Mouse (Mus musculus): ENCODE data around the gene Mrpl49. TPM values are rescaled to one million over a fixed set of nuclear protein-coding genes. Genes with fewer than 3 reads are reported as not detected.

Mrpl49 gene
- polyA plus RNA-seq, 1 experiment from 2014 or later: 72.4 TPM

- no peaks in the 10 kb centered on the region for H3K27me3 ChIP-seq
- no peak overlapping the region for H3K4me2 ChIP-seq (replicated peaks)
- 86% methylated on average over 7 of the region's 7 CpGs for WGBS
- H3K27ac ChIP-seq (replicated peaks): no peak overlapping the region
- no peak for ATAC-seq (replicated peaks)
- H3K4me3 ChIP-seq: no peak overlapping the region
- H3K36me3 ChIP-seq: no peaks in the 10 kb centered on the region
- H3K9me3 ChIP-seq: no peaks in the 10 kb centered on the region
- no peak overlapping the region for H3K9ac ChIP-seq (replicated peaks)
- H3K4me1 ChIP-seq: no peaks in the 10 kb centered on the region
These were observed 33.7 kb downstream of the Mrpl49 start for GRCm38 (mm10) chr19:6023930-6024329.

GRCm38 (mm10) chr19:6023059-6023458 is 34.5 kb downstream of the Mrpl49 start:
- Histone ChIP-seq H3K9me3 (no peaks in the 10 kb centered on the region), H3K27ac (replicated peaks) (no peak overlapping the region), H3K9ac (replicated peaks) (no peak overlapping the region), H3K27me3 (no peaks in the 10 kb centered on the region), H3K4me2 (replicated peaks) (no peak overlapping the region), H3K36me3 (no peaks in the 10 kb centered on the region), H3K4me3 (no peak overlapping the region), H3K4me1 (no peaks in the 10 kb centered on the region)
- no peak for ATAC-seq (replicated peaks)
- WGBS: 67% methylated on average over 8 of the region's 8 CpGs

- H3K27me3 ChIP-seq: peaks cover 17% of the 10 kb centered on the region
- H3K4me3 ChIP-seq: no peak overlapping the region
- H3K4me2 ChIP-seq (replicated peaks): no peak overlapping the region
- no peaks in the 10 kb centered on the region for H3K9me3 ChIP-seq
- no peak overlapping the region for H3K27ac ChIP-seq (replicated peaks)
- WGBS: 37% methylated on average over 3 of the region's 3 CpGs
- no peak overlapping the region for H3K9ac ChIP-seq (replicated peaks)
- ATAC-seq (replicated peaks): no peak
- H3K36me3 ChIP-seq: no peaks in the 10 kb centered on the region
- H3K4me1 ChIP-seq: peaks cover 8% of the 10 kb centered on the region
These were observed 37.3 kb downstream of the Mrpl49 start for GRCm38 (mm10) chr19:6020276-6020675.

GRCm38 (mm10) chr19:6018142-6019089 is 39.2 kb downstream of the Mrpl49 start:
- Histone ChIP-seq H3K9ac (replicated peaks) (no peak overlapping the region), H3K27me3 (peaks cover 25% of the 10 kb centered on the region), H3K4me2 (replicated peaks) (no peak overlapping the region), H3K36me3 (no peaks in the 10 kb centered on the region), H3K27ac (replicated peaks) (no peak overlapping the region), H3K4me1 (peaks cover 10% of the 10 kb centered on the region), H3K9me3 (no peaks in the 10 kb centered on the region), H3K4me3 (no peak overlapping the region)
- ATAC-seq (replicated peaks): no peak
- 30% methylated on average over 15 of the region's 15 CpGs for WGBS

GRCm38 (mm10) chr19:6016532-6016931 is 41.1 kb downstream of the Mrpl49 start:
- 35% methylated on average over 7 of the region's 7 CpGs for WGBS
- Histone ChIP-seq H3K9ac (replicated peaks) (no peak overlapping the region), H3K36me3 (no peaks in the 10 kb centered on the region), H3K4me2 (replicated peaks) (no peak overlapping the region), H3K4me1 (peaks cover 10% of the 10 kb centered on the region), H3K27me3 (peaks cover 25% of the 10 kb centered on the region), H3K27ac (replicated peaks) (no peak overlapping the region), H3K4me3 (no peak overlapping the region), H3K9me3 (no peaks in the 10 kb centered on the region)
- no peak for ATAC-seq (replicated peaks)

- ATAC-seq (replicated peaks): peak; percentile 68
- Histone ChIP-seq H3K4me2 (replicated peaks) (peak within 1 kb of the TSS; percentile 89), H3K4me1 (peaks cover 10% of the 10 kb centered on the region), H3K27ac (replicated peaks) (no peak within 1 kb of the TSS), H3K27me3 (peaks cover 25% of the 10 kb centered on the region), H3K9me3 (no peaks in the 10 kb centered on the region), H3K36me3 (no peaks in the 10 kb centered on the region), H3K9ac (replicated peaks) (peak within 1 kb of the TSS; percentile 52), H3K4me3 (peak within 1 kb of the TSS; percentile 47)
- 3% methylated on average over 40 of the region's 40 CpGs for WGBS
These were observed 41.9 kb downstream of the Mrpl49 start, which contains the start of gene Capn1 for GRCm38 (mm10) chr19:6015511-6016315. Gene Capn1 (minus strand): TSS chr19:6015897.

- no peaks in the 10 kb centered on the region for H3K9me3 ChIP-seq
- peak overlapping the region; percentile 89 for H3K4me2 ChIP-seq (replicated peaks)
- H3K27me3 ChIP-seq: peaks cover 25% of the 10 kb centered on the region
- peak; percentile 38; the same call in 1 of the 2 replicates for ATAC-seq (replicated peaks)
- H3K36me3 ChIP-seq: no peaks in the 10 kb centered on the region
- H3K4me3 ChIP-seq: peak overlapping the region; percentile 47
- peak overlapping the region; percentile 52 for H3K9ac ChIP-seq (replicated peaks)
- no peak overlapping the region for H3K27ac ChIP-seq (replicated peaks)
- WGBS: 3% methylated on average over 18 of the region's 18 CpGs
- peaks cover 10% of the 10 kb centered on the region for H3K4me1 ChIP-seq
These were observed 42.5 kb downstream of the Mrpl49 start for GRCm38 (mm10) chr19:6014991-6015510.

- 89% methylated on average over 10 of the region's 10 CpGs for WGBS
- no peak for ATAC-seq (replicated peaks)
These were observed 43.9 kb downstream of the Mrpl49 start for GRCm38 (mm10) chr19:6013691-6014090.

GRCm38 (mm10) chr19:6009137-6009536 is 48.4 kb downstream of the Mrpl49 start:
- no peak for ATAC-seq (replicated peaks)
- H3K4me2 ChIP-seq (replicated peaks): no peak overlapping the region
- no peak overlapping the region for H3K4me3 ChIP-seq
- no peaks in the 10 kb centered on the region for H3K9me3 ChIP-seq
- H3K4me1 ChIP-seq: no peaks in the 10 kb centered on the region
- H3K27ac ChIP-seq (replicated peaks): no peak overlapping the region
- no peaks in the 10 kb centered on the region for H3K36me3 ChIP-seq
- peaks cover 4% of the 10 kb centered on the region; the same call in 1 of the 2 replicates for H3K27me3 ChIP-seq
- H3K9ac ChIP-seq (replicated peaks): no peak overlapping the region
- WGBS: 63% methylated on average over 8 of the region's 8 CpGs

More at GRCm38 (mm10) chr19:6013691-6014090, 43.9 kb downstream of the Mrpl49 start:
- no peaks in the 10 kb centered on the region for H3K36me3 ChIP-seq
- peaks cover 10% of the 10 kb centered on the region for H3K4me1 ChIP-seq
- H3K9ac ChIP-seq (replicated peaks): no peak overlapping the region
- H3K4me3 ChIP-seq: no peak overlapping the region
- no peak overlapping the region for H3K27ac ChIP-seq (replicated peaks)
- no peaks in the 10 kb centered on the region for H3K9me3 ChIP-seq
- no peak overlapping the region for H3K4me2 ChIP-seq (replicated peaks)
- peaks cover 25% of the 10 kb centered on the region for H3K27me3 ChIP-seq

GRCm38 (mm10) chr19:6007013-6007412 is 50.6 kb downstream of the Mrpl49 start:
- Histone ChIP-seq H3K9ac (replicated peaks) (no peak overlapping the region), H3K4me1 (no peaks in the 10 kb centered on the region), H3K27ac (replicated peaks) (no peak overlapping the region), H3K27me3 (no peaks in the 10 kb centered on the region), H3K9me3 (no peaks in the 10 kb centered on the region), H3K4me3 (no peak overlapping the region), H3K36me3 (no peaks in the 10 kb centered on the region), H3K4me2 (replicated peaks) (no peak overlapping the region)
- WGBS: 90% methylated on average over 13 of the region's 13 CpGs
- no peak for ATAC-seq (replicated peaks)

- no peak overlapping the region for H3K27ac ChIP-seq (replicated peaks)
- H3K9ac ChIP-seq (replicated peaks): no peak overlapping the region
- H3K4me2 ChIP-seq (replicated peaks): no peak overlapping the region
- H3K36me3 ChIP-seq: no peaks in the 10 kb centered on the region
- H3K9me3 ChIP-seq: no peaks in the 10 kb centered on the region
- no peaks in the 10 kb centered on the region for H3K27me3 ChIP-seq
- no peak for ATAC-seq (replicated peaks)
- 50% methylated on average over 11 of the region's 11 CpGs for WGBS
- H3K4me3 ChIP-seq: no peak overlapping the region
- H3K4me1 ChIP-seq: no peaks in the 10 kb centered on the region
These were observed 52.0 kb downstream of the Mrpl49 start for GRCm38 (mm10) chr19:6005541-6005940.
